In genomic region chr9:78193902-78194597, GRCm38 (mm10) we compare ENCODE assay signal across 8 mouse cellular contexts. TPM values are rescaled to one million over a fixed set of nuclear protein-coding genes. Genes with fewer than 3 reads are reported as not detected.
DNase-seq lines count a peak whose midpoint lies in the region; TF ChIP-seq lines count a peak whose summit lies in the region.
"Had no signal": no experiment of that assay in that cellular context is flagged by ENCODE, and none has a peak within 500 bp of the region (broad histone marks: within the 10 kb centered on the region; RNA-seq: fewer than 3 reads in every experiment).

No protein-coding gene starts in this region.

- TF ChIP-seq CTCF in C2C12 (IDR thresholded peaks at IDR 0.05; ENCODE audit: control insufficient read depth, insufficient read depth, insufficient read length) = peak; percentile 17
- peak; percentile 95 for TF ChIP-seq CTCF in gastrocnemius, adult 2 months (IDR thresholded peaks at IDR 0.05)
- 0 out of 2 replicates have a peak, but pooled peaks have one; percentile 22 for TF ChIP-seq CTCF in lung, adult 2 months (IDR thresholded peaks at IDR 0.05; ENCODE audit: insufficient read depth, low read length)

- no peaks in the 10 kb centered on the region for H3K27me3 ChIP-seq in C2C12 (ENCODE audit: control insufficient read depth, insufficient read depth, insufficient read length)

- H3ac ChIP-seq in C2C12 (ENCODE audit: control insufficient read depth, insufficient read length, low read depth) = no peak overlapping the region

- H3K79me2 ChIP-seq in C2C12 (ENCODE audit: control insufficient read depth, insufficient read depth) = peaks cover 18% of the 10 kb centered on the region

- TF ChIP-seq POLR2A in lung, adult 2 months (IDR thresholded peaks at IDR 0.05; ENCODE audit: borderline replicate concordance, extremely low read depth, low read depth, low read length) = no peak

- no peak overlapping the region for H3K4me3 ChIP-seq in C2C12 (ENCODE audit: insufficient read depth, poor library complexity, severe bottlenecking)
- no peak overlapping the region for H3K4me3 ChIP-seq in gastrocnemius, adult 2 months
- H3K4me3 ChIP-seq in lung, adult 2 months (replicated peaks; ENCODE audit: extremely low read depth, low read depth, low read length) = no peak overlapping the region

- DNase-seq in 3T3-L1 (ENCODE audit: low read depth, low spot score) = peak; percentile 86
- peak; percentile 71 for DNase-seq in cerebellum, adult 9-10 months
- peak; percentile 37 for DNase-seq in gastrocnemius, adult 2 months
- peak; percentile 60 to 62 for DNase-seq in kidney, adult 8-10 months
- peak; percentile 25 for DNase-seq in lung, adult 2 months
- peak; percentile 26 to 34 for DNase-seq in right cerebral cortex, adult 2 months (ENCODE audit: low spot score in 2 of 2)

- H3K36me3 ChIP-seq in C2C12 (ENCODE audit: control insufficient read depth, insufficient read depth) = peaks cover 8% of the 10 kb centered on the region

- 41% methylated on average over 9 of the region's 9 CpGs for WGBS in lung, adult 2 months

- intact Hi-C loops in gastrocnemius, adult 2 months (cut with DNase I) = loop anchor here (1.0 kb wide), 2 partner anchors 18 to 81 kb away; no protein-coding TSS in a partner anchor

- H3K4me1 ChIP-seq in lung, adult 2 months (ENCODE audit: control insufficient read depth, insufficient read depth, low read length) = peaks cover 2% of the 10 kb centered on the region; the same call in 1 of the 2 replicates

- peaks cover 4% of the 10 kb centered on the region for H3K79me3 ChIP-seq in C2C12 (ENCODE audit: low read depth)

- no peak overlapping the region for H3K27ac ChIP-seq in gastrocnemius, adult 2 months

TF ChIP-seq in C2C12, 6 proteins besides CTCF, POLR2A, EP300 and RAD21:
- TF ChIP-seq CEBPB (IDR thresholded peaks at IDR 0.05; ENCODE audit: low read depth) (no peak), USF1 (IDR thresholded peaks at IDR 0.05; ENCODE audit: low read depth) (no peak), MYOG (IDR thresholded peaks at IDR 0.05; ENCODE audit: control insufficient read depth, extremely low read depth, insufficient read length) (no peak), MAX (IDR thresholded peaks at IDR 0.05) (no peak), FOSL1 (IDR thresholded peaks at IDR 0.05; ENCODE audit: insufficient read depth, low read length, poor library complexity, severe bottlenecking) (no peak), MYOD1 (IDR thresholded peaks at IDR 0.05; ENCODE audit: control insufficient read depth, insufficient read length, low read depth) (no peak)

RNA-seq across cellular contexts. Expression of gene Gsta4, which starts 11.5 kb away (rescaled TPM):
- 102 TPM for polyA plus RNA-seq in C2C12 (2012; fragmentation: generic; extraction: Trizol)
- 10 to 100 TPM; 10.3 to 22.8 TPM for total RNA-seq in gastrocnemius, adult 2 months (2021)
- 29.2 and 85.9 TPM in 2 replicates for polyA plus RNA-seq in lung, adult 2 months (2012; rRNA removed)

RNA-seq across cellular contexts. Expression of gene Gsta1, which starts 36.4 kb away (rescaled TPM):
- polyA plus RNA-seq in C2C12 (2012; fragmentation: generic; extraction: Trizol) = 5.2 TPM
- under 1 TPM in 1 of 2 experiments, not detected in 1; 0.33 TPM for total RNA-seq in gastrocnemius, adult 2 months (2021)
- 0.27 and 1.7 TPM in 2 replicates for polyA plus RNA-seq in lung, adult 2 months (2012; rRNA removed)
- total RNA-seq: layer of hippocampus, postnatal 25 days had no signal

Comparison
In these comparisons a context has a peak if more than half of its experiments do, and no peak if none do; other contexts are left out.
1. DNase-seq: peak in every context shown above with its lines; median percentile 86 in 3T3-L1; 71 in cerebellum, adult 9-10 months; 61 in kidney, adult 8-10 months; 37 in gastrocnemius, adult 2 months; 30 in right cerebral cortex, adult 2 months; 25 in lung, adult 2 months.
2. CTCF ChIP-seq: peak in every context shown above with its lines; median percentile 95 in gastrocnemius, adult 2 months; 22 in lung, adult 2 months; 17 in C2C12.